Mouse (Mus musculus) urinary bladder, postnatal 25 days (tissue): ENCODE results near the gene Plppr3.

Experiments used
- DNase-seq: peaks from one replicate; pipeline ENCODE4 v3.0.0; 2022; ENCODE audit warnings: low spot score

The Plppr3 gene

GRCm38 (mm10) chr10:79817111-79817510 lies 57.3 kb downstream of the Plppr3 start:
- DNase-seq, result no peak

- no peak for DNase-seq
Observed at GRCm38 (mm10) chr10:79815671-79816494, 58.6 kb downstream of the Plppr3 start.

GRCm38 (mm10) chr10:79814271-79814842 lies 60.1 kb downstream of the Plppr3 start:
- DNase-seq, result no peak

- peak; percentile 87 for DNase-seq
Observed at GRCm38 (mm10) chr10:79811736-79812637, 62.4 kb downstream of the Plppr3 start.
